Mouse (Mus musculus) neural tube, embryonic 12.5 days (tissue): ENCODE data around the gene Dennd2a. TPM values are rescaled to one million over a fixed set of nuclear protein-coding genes. Genes with fewer than 3 reads are reported as not detected.
A peak's percentile ranks its signal among the peaks of the same experiment; 100 is the strongest.

Source experiments
- ATAC-seq: fragments of 200-750 bp; cut with Nextera tagmentation; 2 replicates; pipeline ENCODE4 v1.8.0; 2017; ENCODE audit warnings: low read depth, mild to moderate bottlenecking, moderate TSS enrichment, moderate library complexity; ENCODE audit not compliant: low FRiP score
- H3K27ac ChIP-seq: fragments of 300-500 bp; sonication (generic); 2 replicates; pipeline ENCODE4 v1.5.1; 2016
- H3K27me3 ChIP-seq: fragments of 300-500 bp; sonication (generic); replicated peaks from 2 replicates; pipeline ENCODE4 v1.6.1; 2016; ENCODE audit warnings: mild to moderate bottlenecking
- H3K36me3 ChIP-seq: fragments of 300-500 bp; sonication (generic); 2 replicates; pipeline ENCODE4 v1.6.1; 2016; ENCODE audit warnings: mild to moderate bottlenecking
- H3K4me1 ChIP-seq: fragments of 300-500 bp; sonication (generic); 2 replicates; pipeline ENCODE4 v1.6.1; 2016
- H3K4me2 ChIP-seq: fragments of 300-500 bp; sonication (generic); replicated peaks from 2 replicates; pipeline ENCODE4 v1.6.1; 2016; ENCODE audit warnings: mild to moderate bottlenecking
- H3K4me3 ChIP-seq: fragments of 300-500 bp; sonication (generic); 2 replicates; pipeline ENCODE4 v1.5.1; 2016
- H3K9ac ChIP-seq: fragments of 300-500 bp; sonication (generic); 2 replicates; pipeline ENCODE4 v1.6.1; 2016; ENCODE audit warnings: mild to moderate bottlenecking
- H3K9me3 ChIP-seq: fragments of 300-500 bp; sonication (generic); 2 replicates; pipeline ENCODE4 v1.6.1; 2016; ENCODE audit warnings: mild to moderate bottlenecking
- WGBS: fragments of 180-500 bp; shearing (Covaris S2); methylation state at CpG from one replicate; pipeline ENCODE4 v1.1.7; 2016; 5-methylcytosine and 5-hydroxymethylcytosine counted together
- polyA plus RNA-seq: library from polyadenylated mRNA; unstranded; fragments of >200 nt; fragmentation: Nextera tagmentation; extraction: Ambion mirVana; gene quantifications from 2 replicates; pipeline ENCODE4 v1.2.1, GENCODE M21; 2016

Dennd2a gene
- polyA plus RNA-seq, 1 experiment from 2014 or later = 50.6 TPM

DNA sequence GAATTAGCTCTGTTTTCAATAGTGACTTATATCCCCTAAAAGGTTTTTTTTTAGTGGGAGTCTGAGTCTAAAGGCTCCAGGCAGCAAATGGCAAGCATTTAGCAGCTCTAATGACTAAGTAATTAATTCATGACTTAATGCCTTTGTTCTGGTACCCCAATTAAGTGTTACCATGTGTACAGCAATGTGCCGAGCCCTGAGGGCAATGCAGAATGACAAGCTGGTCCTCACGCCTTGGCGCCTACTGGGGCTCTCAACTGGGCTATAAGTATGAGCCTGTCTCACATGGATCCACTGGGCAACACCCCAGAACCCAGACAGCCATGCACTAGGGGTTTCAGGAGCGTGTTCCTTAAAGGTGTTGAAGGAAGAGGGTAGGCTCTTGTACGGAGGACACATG lies 66.5 kb downstream of the Dennd2a start:
- no peaks in the 10 kb centered on the region for H3K27me3 ChIP-seq
- H3K36me3 ChIP-seq = peaks cover 83% of the 10 kb centered on the region
- peak; percentile 87 for ATAC-seq
- H3K9ac ChIP-seq = no peak overlapping the region
- peak overlapping the region; percentile 43; the same call in 1 of the 2 replicates for H3K27ac ChIP-seq
- no peak overlapping the region for H3K4me2 ChIP-seq
- H3K4me3 ChIP-seq = no peak overlapping the region
- WGBS = 64% methylated on average over 5 of the region's 5 CpGs
- H3K4me1 ChIP-seq = peaks cover 8% of the 10 kb centered on the region
- no peaks in the 10 kb centered on the region for H3K9me3 ChIP-seq

DNA sequence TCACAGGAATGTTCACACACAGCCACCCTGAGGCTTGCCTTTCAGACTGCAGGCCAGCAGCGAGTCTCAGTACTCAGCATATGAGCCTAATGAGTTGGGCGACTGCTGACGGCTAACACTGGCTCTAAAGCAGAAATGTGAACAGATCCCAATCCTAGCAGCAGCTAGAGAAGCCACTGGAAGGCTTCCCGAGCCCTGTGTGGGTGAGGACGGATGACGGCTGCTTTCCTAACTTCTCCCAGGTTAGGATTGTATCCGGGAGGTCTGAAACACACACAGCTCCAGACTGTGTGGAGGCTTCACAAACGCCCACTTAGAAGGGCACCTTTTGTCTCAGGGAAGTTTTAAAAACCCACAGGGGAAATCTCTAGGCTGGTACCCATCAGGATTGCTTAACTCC lies 69.4 kb downstream of the Dennd2a start:
- H3K27me3 ChIP-seq = no peaks in the 10 kb centered on the region
- H3K9ac ChIP-seq = no peak overlapping the region
- no peaks in the 10 kb centered on the region for H3K9me3 ChIP-seq
- no peak for ATAC-seq
- no peak overlapping the region for H3K4me2 ChIP-seq
- H3K27ac ChIP-seq = no peak overlapping the region
- peaks cover 87% of the 10 kb centered on the region for H3K36me3 ChIP-seq
- peaks cover 5% of the 10 kb centered on the region for H3K4me1 ChIP-seq
- WGBS = 92% methylated on average over 8 of the region's 8 CpGs
- H3K4me3 ChIP-seq = no peak overlapping the region

DNA sequence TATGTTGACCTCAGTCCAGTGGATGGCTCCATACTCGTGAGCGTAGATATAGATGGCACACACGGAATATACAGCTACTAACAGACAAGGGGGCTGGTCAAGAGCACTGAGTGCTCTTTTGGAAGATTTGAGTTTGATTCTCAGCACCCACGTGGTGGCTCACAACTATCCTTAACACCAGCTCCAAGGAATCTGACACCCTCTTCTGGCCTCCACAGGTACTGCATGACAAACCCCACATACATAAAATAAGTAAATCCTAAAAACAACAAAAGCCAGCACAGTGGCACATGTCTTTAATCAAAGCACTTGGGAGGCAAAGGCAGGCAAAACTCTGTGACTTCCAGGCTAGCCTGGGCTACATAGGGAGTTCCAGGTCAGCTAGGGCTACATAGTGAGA lies 74.0 kb downstream of the Dennd2a start:
- peaks cover 85% of the 10 kb centered on the region for H3K36me3 ChIP-seq
- H3K9me3 ChIP-seq = no peaks in the 10 kb centered on the region
- WGBS = 94% methylated on average over 4 of the region's 4 CpGs

DNA sequence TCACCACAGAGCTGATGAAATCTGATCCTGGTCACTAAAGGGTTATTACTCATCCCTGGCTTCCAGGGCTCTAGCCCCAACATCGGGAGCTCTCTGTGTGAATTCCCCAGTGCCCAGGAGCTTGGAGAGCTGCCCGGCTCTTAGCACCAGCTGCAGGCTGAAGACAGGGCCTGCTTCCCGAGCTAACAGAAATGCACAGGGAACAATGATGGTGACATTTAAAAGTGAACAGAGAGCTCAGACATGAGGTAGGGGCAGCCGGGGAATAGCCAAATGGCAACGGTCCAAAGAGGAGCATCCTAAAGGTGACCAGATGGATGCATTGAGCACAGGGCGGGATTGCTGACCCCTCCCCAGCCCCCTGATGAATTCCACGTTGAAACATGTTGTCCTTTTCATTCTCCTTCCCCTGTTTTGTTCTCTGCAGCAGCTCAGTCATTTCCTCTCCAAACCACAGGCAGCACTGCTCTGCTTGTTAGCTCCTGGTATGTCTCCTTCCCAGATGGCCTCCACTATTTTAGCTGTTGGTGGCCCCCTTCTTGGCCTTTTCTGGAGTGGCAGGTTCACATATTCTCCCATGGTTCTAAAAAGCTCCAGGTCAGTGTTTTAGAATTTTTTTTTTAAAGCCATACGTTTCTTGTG lies 79.0 kb downstream of the Dennd2a start:
- H3K9me3 ChIP-seq = no peaks in the 10 kb centered on the region
- peaks cover 77% of the 10 kb centered on the region for H3K36me3 ChIP-seq
- H3K4me2 ChIP-seq = no peak overlapping the region
- H3K9ac ChIP-seq = no peak overlapping the region
- 0 out of 2 replicates have a peak overlapping the region, but pooled peaks have one; percentile 2 for H3K27ac ChIP-seq
- ATAC-seq = peak; percentile 50
- no peaks in the 10 kb centered on the region for H3K4me1 ChIP-seq
- 54% methylated on average over 8 of the region's 8 CpGs for WGBS
- no peaks in the 10 kb centered on the region for H3K27me3 ChIP-seq
- H3K4me3 ChIP-seq = no peak overlapping the region

More for the DNA sequence above, 74.0 kb downstream of the Dennd2a start:
- Histone ChIP-seq H3K4me3 (no peak overlapping the region), H3K4me2 (no peak overlapping the region), H3K9ac (no peak overlapping the region), H3K4me1 (no peaks in the 10 kb centered on the region), H3K27me3 (no peaks in the 10 kb centered on the region), H3K27ac (no peak overlapping the region)
- ATAC-seq = no peak

DNA sequence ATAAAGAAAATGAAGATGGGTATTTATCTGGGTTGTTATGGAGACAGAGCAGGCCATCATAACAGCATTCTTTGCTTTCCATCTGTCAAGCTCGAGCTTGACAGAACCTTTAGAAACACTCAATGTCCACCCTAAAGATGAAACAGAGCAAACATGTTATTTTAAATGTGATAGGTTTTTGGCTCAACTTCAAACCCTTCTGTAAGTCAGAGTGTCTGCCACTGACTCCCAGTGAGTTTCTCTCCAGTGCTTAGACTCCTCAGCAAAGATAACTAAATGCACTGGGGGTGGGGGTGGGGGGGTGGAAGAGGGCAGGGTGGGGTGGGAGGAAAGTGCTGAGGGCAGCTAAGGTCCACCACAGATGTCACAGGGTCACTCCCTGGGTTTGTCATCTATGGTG lies 81.0 kb downstream of the Dennd2a start:
- no peak overlapping the region for H3K9ac ChIP-seq
- peaks cover 66% of the 10 kb centered on the region for H3K36me3 ChIP-seq
- no peaks in the 10 kb centered on the region for H3K4me1 ChIP-seq
- ATAC-seq = no peak
- H3K9me3 ChIP-seq = no peaks in the 10 kb centered on the region
- H3K27me3 ChIP-seq = no peaks in the 10 kb centered on the region
- no peak overlapping the region for H3K4me3 ChIP-seq
- no peak overlapping the region for H3K4me2 ChIP-seq
- 83% methylated on average over 1 of the region's 1 CpGs for WGBS
- H3K27ac ChIP-seq = no peak overlapping the region

DNA sequence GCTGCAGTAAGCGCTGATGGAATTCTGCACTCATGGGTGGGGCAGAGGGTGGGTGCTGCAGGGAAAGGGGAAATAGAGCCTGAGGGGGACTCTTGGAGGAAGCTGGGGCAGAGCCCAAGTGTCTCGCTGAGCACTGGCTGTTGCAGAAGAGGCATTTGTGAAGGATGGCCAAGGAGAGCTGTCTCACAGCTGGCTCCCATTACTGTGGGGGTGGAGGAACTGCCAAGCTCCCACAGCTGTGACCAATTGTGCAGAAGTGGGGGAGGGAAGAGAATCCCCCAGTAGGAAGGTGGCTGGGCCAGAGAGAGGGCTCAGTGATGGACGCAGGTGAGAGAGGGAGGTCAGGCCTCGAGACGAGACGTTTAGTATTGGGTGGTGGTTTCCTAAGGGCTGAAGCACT lies 83.2 kb downstream of the Dennd2a start:
- Histone ChIP-seq H3K4me3 (no peak overlapping the region), H3K9me3 (no peaks in the 10 kb centered on the region), H3K27ac (no peak overlapping the region), H3K27me3 (no peaks in the 10 kb centered on the region), H3K36me3 (peaks cover 75% of the 10 kb centered on the region), H3K4me1 (no peaks in the 10 kb centered on the region), H3K4me2 (no peak overlapping the region), H3K9ac (no peak overlapping the region)
- 58% methylated on average over 6 of the region's 6 CpGs for WGBS
- ATAC-seq = no peak

DNA sequence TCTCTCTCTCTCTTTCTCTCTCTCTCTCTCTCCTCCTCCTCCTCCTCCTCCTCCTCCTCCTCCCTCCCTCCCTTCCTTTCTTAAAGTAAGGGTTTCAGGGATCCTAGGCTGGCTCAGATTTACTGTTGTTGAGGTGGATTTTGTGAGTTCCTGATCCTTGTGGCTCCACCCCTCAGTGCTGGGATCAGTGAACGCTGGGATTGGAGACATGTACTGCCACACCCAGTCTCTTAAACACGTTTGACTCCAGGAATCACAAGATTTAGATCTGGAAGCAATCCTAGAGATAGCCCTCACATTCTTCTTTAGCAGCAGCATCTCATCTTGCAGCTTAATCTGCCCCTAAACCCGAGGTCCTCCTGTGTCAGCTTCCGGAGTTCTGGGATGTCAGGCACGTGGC lies 84.8 kb downstream of the Dennd2a start:
- no peak for ATAC-seq
- Histone ChIP-seq H3K27ac (no peak overlapping the region), H3K9ac (no peak overlapping the region), H3K4me1 (no peaks in the 10 kb centered on the region), H3K4me3 (no peak overlapping the region), H3K36me3 (peaks cover 76% of the 10 kb centered on the region), H3K27me3 (no peaks in the 10 kb centered on the region), H3K9me3 (no peaks in the 10 kb centered on the region), H3K4me2 (no peak overlapping the region)
- WGBS = 84% methylated on average over 5 of the region's 5 CpGs

DNA sequence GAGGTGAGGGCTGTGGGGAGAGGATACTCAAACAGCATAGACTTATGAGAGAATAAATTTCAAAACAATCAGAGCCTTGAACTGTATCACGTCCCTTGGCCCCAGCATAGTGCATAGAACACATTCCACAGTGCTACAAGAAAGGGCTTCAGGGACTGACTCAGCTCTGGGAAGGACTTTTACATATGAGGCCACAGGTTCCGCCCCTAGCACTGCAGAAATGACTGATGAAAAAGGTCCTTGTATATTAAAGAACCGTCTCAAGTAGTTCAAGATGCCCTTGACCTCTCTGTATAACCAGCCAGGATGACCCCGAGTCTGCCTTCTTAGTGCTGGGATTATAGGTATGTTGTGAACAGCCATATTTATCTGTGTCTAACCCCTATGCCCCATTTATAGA lies 85.4 kb downstream of the Dennd2a start:
- Histone ChIP-seq H3K4me2 (no peak overlapping the region), H3K9ac (no peak overlapping the region), H3K36me3 (peaks cover 70% of the 10 kb centered on the region), H3K9me3 (no peaks in the 10 kb centered on the region), H3K27ac (no peak overlapping the region), H3K27me3 (no peaks in the 10 kb centered on the region), H3K4me3 (no peak overlapping the region), H3K4me1 (no peaks in the 10 kb centered on the region)
- WGBS = 82% methylated on average over 4 of the region's 4 CpGs
- ATAC-seq = no peak

DNA sequence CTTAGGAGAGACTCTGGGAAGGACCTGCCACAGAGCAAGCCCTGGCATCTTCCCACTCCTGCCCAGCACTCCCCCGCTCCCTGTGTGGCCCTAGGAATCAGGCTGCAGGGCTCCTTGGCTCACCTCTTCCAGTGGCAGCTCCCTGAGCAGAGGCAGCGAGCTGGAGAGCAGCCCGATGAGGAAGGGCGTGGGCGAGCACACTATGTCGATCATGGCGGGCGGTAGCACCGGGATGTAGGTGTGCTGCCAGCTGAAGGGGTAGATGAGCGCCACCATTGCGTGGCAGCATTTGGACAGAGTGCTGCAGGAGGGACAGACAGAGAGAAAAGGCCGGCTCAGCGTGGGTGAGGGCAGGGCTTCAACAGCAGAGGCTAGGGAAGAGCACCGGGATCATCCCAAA lies 87.6 kb downstream of the Dennd2a start:
- no peaks in the 10 kb centered on the region for H3K9me3 ChIP-seq
- WGBS = 96% methylated on average over 14 of the region's 14 CpGs
- no peaks in the 10 kb centered on the region for H3K4me1 ChIP-seq
- H3K27me3 ChIP-seq = no peaks in the 10 kb centered on the region
- no peak overlapping the region for H3K4me3 ChIP-seq
- H3K4me2 ChIP-seq = no peak overlapping the region
- H3K9ac ChIP-seq = no peak overlapping the region
- ATAC-seq = no peak
- peaks cover 68% of the 10 kb centered on the region for H3K36me3 ChIP-seq
- H3K27ac ChIP-seq = no peak overlapping the region

DNA sequence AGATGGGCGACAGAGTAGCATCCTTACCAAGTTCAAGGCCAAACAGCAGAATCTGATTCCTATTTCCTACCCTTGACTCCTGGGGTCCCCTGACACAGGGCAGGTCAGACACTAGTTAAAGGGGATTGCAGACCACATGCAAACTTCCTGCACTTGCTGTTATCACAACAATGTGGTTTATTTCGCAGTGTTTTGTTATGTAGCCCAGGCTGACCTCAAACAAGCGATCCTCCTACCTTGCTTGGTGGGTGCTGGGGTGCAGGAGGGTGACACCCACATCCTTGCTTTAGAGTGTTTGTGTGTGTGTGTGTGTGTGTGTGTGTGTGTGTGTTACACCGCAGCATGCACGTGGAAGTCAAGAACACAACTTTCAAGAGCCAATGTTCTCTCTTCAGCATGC lies 88.2 kb downstream of the Dennd2a start:
- Histone ChIP-seq H3K4me3 (no peak overlapping the region), H3K9ac (no peak overlapping the region), H3K4me2 (no peak overlapping the region), H3K27me3 (no peaks in the 10 kb centered on the region), H3K27ac (no peak overlapping the region), H3K4me1 (no peaks in the 10 kb centered on the region), H3K36me3 (peaks cover 63% of the 10 kb centered on the region), H3K9me3 (no peaks in the 10 kb centered on the region)
- ATAC-seq = no peak
- 91% methylated on average over 5 of the region's 5 CpGs for WGBS

DNA sequence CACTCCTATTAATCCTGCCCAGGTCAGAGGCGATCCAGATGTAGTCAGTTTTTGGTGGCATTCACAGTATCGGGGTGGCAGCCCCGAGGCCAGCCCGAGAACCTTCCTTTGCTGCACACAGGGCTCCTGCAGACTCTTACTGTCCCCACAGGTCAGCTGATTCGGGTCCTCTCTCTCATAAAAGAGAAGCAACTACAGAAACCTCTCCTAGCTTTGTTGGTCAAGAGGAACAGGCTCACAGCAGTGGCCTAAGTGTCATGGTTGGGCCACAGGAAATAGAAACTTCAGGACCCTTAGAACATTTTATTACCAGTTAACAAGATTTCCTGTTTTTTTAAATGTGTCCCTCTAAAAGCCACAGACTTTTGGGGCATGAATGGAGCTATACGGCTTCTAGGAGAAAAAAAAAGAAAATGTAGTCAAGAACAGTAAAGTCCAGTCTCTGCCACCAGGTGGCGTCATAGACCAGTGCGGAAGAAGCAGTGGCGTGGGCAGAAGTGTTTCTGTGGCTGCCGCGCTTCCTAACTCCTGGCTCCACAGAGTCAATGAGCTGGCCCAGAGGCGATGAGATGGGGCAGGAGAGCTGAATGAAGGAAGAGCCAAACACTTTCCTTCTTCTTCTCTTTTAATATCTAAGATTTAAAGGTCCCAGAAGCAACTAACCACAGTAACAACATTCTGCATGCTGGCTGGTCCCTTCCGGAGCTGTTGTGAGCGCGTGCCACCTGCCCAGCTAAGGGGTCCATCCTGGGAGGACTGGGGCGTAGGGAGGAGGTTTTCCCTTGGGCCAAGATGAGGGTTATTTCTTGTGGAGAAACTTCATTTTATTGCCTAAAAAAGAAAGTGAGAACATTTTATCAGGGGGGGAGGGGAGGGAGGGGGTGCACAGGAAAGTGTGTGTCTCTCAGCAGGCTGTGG lies 94.8 kb downstream of the Dennd2a start:
- no peak overlapping the region for H3K27ac ChIP-seq
- 52% methylated on average over 16 of the region's 16 CpGs for WGBS
- H3K9me3 ChIP-seq = peaks cover 4% of the 10 kb centered on the region; the same call in 1 of the 2 replicates
- ATAC-seq = peak; percentile 68
- H3K9ac ChIP-seq = no peak overlapping the region
- H3K4me1 ChIP-seq = no peaks in the 10 kb centered on the region; the same call in 1 of the 2 replicates
- no peaks in the 10 kb centered on the region for H3K27me3 ChIP-seq
- no peak overlapping the region for H3K4me3 ChIP-seq
- peaks cover 36% of the 10 kb centered on the region for H3K36me3 ChIP-seq
- H3K4me2 ChIP-seq = no peak overlapping the region

DNA sequence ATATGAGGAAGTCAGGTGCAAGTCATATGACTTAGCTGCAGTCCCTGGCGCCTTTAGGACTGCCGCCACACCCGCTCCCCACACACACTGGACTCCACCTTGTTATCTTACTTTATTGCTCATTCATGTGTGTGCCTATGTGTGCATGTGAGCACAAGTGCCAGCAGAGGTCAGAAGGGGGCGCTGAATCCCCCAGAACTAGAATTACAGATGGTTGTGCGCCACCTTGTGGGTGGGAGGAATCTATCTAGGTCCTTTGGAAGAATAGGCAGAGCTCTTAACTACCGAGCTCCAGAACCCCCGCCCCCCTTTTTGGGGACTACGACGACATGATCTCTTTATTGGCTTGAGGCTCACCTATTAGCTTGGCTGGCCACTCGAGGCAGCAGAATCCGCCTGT lies 97.6 kb downstream of the Dennd2a start:
- WGBS = 94% methylated on average over 11 of the region's 11 CpGs
- no peak overlapping the region for H3K4me2 ChIP-seq

More for the DNA sequence above, 97.6 kb downstream of the Dennd2a start:
- Histone ChIP-seq H3K9ac (no peak overlapping the region), H3K4me3 (no peak overlapping the region), H3K27me3 (no peaks in the 10 kb centered on the region), H3K27ac (no peak overlapping the region), H3K9me3 (peaks cover 4% of the 10 kb centered on the region; the same call in 1 of the 2 replicates), H3K4me1 (peaks cover 3% of the 10 kb centered on the region; the same call in 1 of the 2 replicates), H3K36me3 (peaks cover 22% of the 10 kb centered on the region)
- no peak for ATAC-seq
